Mouse (Mus musculus): ENCODE measurements at regions not wholly inside any gene's neighbourhood (a gene's known extent, or its start where the extent isn't known, plus 50 kb on each side); places are given as distances from the start of the nearest gene placed in this dataset.
A peak's percentile ranks its signal among the peaks of the same experiment; 100 is the strongest.

DNA sequence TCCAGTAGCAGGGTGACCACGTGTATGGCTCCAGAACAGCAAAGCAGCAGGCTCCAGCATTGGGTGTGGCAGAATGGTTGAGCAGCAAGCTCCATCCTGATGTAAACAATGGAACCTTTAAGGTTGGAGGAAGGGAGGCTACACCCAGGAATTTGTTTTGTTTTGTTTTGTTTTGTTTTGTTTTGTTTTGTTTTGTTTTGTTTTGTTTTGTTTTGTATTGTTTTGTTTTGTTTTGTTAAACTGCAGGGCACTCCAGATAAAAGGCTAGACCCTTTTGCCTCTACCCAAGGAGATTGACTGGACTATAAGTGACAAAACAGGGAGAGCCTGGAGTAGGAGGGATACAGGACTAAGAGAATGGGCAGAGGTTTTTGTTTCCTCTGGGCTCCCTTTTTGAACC, 647.5 kb downstream of the Kcnj3 start:
- no peak for DNase-seq (ENCODE audit: low spot score in 2 of 2)

GRCm38 (mm10) chr2:56109531-56109930, 673.8 kb downstream of the Kcnj3 start:
- no peak for DNase-seq (ENCODE audit: low spot score in 2 of 2)

DNA sequence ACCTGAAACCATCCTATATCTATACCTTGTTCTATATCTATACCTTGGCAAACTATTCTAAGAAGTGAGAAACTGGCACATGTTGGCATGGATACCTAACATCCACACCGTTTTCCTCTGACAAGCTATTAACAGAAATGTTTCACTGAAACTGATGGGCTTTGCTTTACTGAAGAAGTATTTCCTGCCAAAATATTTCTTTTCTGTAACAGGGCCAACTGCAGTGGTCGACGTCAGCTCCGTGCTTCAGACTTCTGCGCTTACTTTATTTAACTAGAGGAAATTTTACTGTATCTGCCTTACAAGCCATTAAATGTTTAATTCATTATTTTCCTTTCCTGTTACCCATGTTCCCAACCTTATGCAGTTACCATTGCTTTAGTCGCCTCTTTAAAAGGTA, 674.2 kb downstream of the Kcnj3 start:
- no peak for DNase-seq (ENCODE audit: low spot score in 2 of 2)

- peak in 1 of 2 experiments; percentile 17 for DNase-seq (ENCODE audit: low spot score in 2 of 2)
Measured at GRCm38 (mm10) chr2:56114469-56114868, 678.7 kb downstream of the Kcnj3 start.

- DNase-seq (ENCODE audit: low spot score in 2 of 2), result no peak
Measured at GRCm38 (mm10) chr2:56119368-56119767, 683.6 kb downstream of the Kcnj3 start.

GRCm38 (mm10) chr2:56147107-56147615, 711.4 kb downstream of the Kcnj3 start:
- no peak for DNase-seq (ENCODE audit: low spot score in 2 of 2)

GRCm38 (mm10) chr2:56196449-56196848, 760.7 kb downstream of the Kcnj3 start:
- DNase-seq (ENCODE audit: low spot score in 2 of 2), result no peak

- DNase-seq (ENCODE audit: low spot score in 2 of 2), result no peak
Measured at GRCm38 (mm10) chr2:56227476-56227875, 791.7 kb downstream of the Kcnj3 start.

- peak; percentile 34 to 39 for DNase-seq (ENCODE audit: low spot score in 2 of 2)
Measured at GRCm38 (mm10) chr2:56233042-56233441, 797.3 kb downstream of the Kcnj3 start.

DNA sequence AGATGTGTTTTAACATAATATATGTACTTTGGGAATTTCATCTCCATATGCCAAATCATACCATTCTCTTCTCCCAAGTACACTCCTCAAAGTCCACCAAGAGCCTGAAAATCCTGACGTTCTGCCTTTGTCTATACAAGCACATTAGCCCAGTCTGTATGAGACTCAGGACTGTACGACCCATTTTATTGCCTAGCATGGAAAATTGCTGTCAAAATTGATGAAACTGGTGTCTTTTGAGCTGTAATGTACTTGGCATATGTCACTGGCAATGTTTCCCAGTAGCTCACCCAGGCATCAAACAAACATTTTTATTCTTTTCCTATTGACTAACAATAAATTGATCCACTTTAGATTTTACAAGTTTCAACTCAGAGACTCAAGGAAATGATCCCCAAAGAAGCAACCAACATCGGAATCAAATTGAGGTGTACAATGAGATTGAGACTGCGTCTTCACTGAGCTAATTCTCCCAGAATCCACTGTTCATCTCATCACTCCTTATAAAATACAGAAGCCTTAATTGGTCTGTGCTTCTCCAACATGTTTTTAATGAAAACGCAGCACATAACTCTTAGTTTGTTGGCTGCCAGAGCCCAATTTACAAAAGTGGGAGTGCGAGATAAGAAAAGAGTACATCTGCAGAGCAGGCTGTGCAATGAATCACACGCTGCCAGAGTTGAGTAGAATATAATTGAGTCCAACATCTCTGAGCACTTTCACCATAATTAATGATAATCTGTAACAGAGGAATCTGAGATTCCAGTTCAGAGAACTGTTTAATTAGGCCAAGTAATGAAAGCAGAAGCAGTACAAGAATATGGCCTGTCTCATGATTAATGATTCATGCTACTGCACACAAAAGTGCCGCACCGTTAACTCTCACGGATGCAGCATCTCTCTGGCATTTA, 821.5 kb downstream of the Kcnj3 start:
- peak; percentile 55 to 61 for DNase-seq (ENCODE audit: low spot score in 2 of 2)

DNA sequence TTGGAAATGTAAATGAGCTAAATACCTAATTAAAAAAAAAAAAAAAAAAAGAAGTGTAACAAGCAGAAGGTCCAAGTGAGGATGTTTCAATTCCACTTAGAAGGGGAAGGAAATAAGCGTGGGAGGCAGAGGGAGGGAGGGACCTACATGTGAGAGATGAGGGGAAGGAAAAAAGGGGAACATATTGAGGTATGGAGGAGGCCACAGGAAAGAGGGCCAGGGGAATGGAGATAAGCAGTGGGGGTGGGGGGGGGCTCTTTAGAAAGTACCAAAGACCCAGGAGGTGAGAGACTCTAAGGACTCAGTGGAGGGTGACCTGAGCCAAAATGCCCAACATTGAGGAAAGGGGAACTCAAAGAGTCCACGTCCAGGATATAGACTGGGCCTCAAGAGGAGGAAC, 818.9 kb downstream of the Nr4a2 start:
- no peak for DNase-seq (ENCODE audit: low spot score in 2 of 2)

DNA sequence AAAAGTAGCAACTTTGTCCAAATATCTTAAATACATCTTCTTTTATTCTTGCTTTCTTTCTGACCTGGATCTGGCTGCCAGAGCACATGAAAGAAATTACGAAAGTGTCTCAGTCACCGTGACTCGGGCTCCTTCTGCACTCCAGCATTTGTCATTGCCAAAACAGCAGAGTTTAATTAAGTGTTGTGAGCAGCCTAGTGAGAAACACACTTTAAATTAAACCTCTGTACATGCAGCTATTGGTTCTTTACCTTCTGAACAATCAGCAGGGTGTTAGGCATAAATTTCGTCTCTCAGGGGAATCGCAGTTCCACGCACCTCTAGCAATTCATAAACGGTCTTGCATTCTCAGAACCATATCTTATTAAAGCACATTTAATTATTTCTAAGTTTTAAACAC, 802.1 kb downstream of the Nr4a2 start:
- DNase-seq (ENCODE audit: low spot score in 2 of 2), result no peak

GRCm38 (mm10) chr2:56322508-56322907, 801.3 kb downstream of the Nr4a2 start:
- no peak for DNase-seq (ENCODE audit: low spot score in 2 of 2)

DNA sequence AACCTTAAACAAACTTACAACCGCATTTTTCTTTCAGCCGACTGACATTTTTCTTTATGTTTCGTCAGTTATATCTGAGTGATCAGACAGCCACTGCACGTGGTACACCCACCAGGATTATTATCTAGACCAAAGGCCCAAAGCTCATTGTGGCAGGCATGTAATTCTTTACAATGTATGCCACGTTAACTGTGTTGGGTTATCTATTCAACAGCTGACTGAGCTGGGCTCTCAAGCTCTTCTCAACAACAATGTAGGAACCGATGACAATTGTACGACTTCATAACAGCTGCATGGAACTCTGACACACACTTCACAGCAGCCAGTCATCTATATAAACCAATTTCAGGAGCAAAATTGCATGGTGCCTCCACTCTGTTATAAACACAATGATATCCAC, 787.8 kb downstream of the Nr4a2 start:
- DNase-seq (ENCODE audit: low spot score in 2 of 2), result no peak

DNA sequence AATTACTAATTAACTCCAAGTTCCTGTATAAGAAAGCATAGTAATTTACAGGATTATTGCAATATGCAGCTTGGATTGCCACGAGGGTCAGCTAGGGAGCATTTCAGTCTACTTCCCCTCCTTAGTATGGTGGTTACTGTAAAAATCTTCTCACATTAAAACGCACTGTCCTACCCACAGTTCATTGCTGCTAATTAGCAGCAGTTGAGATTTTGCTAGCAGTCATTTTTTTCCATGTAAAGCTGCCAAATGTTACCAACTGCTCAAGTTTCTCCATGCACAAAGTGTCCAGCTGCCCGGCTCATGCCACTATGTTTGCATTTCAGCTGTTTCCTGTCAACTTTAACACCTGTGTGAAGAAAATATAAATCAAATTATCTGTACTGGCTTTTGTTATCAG, 759.7 kb downstream of the Nr4a2 start:
- DNase-seq (ENCODE audit: low spot score in 2 of 2), result no peak

All from layer of hippocampus, adult 8-10 months (tissue).